Mouse (Mus musculus) cerebellum, postnatal 25 days (tissue): ENCODE results near the gene Krtap5-1.
A peak's percentile ranks its signal among the peaks of the same experiment; 100 is the strongest.
"Not testable (repeated sequence)": the region's sequence is repeated elsewhere in the genome, so short reads cannot be mapped to it uniquely, and the experiment has no call there.

Source experiments
- DNase-seq, 2 experiments: peaks; one replicate each; pipeline ENCODE4 v3.0.0; 2021; ENCODE audit warnings: mixed read lengths in 2 of 2

Krtap5-1 gene

DNA sequence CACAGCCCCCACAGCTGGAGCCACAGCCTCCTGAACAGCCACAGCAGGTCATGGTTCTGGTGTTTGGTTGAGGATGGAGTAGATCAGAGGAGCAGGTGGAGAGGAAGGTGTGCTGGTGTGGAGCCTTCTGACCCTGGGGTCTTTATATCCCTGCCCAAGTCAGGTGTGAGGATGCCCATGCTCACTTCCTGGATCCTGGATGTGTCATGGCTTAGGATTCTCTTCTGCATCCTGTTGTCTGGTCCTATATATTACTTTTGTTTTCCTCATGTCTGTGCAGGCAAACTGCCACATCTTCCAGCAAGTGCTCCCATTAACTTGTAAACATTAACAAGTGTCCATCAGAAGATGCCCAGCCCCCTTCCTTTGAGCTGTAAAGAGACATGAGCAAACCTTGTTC is at the start of gene Krtap5-1:
Krtap5-1 (minus strand) TSS at position 101 of the 400 bp plus-strand sequence.
- DNase-seq: not testable (repeated sequence)

DNA sequence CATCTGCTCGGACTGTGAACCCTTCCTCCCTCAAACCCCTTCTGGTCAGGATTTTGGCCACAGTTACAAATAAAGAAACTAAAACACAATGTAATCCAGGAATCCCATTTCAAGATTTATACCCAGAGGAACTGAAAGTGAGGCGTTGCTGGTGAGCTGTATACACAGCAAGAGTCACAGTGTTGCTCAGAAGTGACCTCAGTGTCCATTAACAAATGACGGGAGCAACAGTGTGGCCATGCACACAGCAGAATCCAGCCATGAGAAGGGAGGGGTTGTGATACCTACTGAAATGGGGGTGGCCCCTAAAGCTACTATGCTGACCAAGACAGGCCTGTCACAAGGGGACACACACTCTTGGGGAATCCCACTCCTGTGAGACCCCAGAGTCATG is 45.3 kb upstream of the Krtap5-1 start:
- DNase-seq: no peak

DNA sequence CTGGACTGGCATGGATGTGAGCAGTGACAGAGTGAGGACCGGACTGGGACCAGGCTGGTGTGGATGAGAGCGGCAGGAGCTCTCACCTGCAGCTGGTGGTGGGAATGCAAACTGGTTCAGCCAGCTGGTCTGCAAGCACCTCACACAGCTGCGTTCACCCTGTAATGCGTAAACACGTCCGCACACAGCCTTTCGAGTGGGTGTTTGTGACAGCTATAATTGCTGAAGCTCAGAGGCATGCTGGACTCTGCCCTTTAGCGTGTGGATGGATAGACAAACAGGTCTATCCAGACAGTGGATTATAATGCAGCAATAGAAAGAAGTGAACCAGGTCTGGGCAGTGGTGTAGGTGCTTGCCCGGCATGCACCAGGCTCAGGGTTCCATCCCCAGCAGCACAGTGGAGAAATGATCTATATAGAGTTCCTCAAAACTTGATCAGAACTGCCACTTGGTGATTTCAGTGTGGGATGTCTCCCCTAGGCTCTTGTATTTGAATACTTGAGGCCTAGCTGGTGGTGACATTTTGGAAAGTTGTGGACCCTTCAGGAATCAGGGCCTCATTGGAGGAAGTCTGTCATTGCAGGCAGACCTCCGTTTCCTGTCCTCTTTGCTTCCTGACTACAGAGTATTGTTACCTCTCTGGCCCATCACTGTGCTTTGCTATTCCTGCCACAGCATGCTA is 44.8 kb upstream of the Krtap5-1 start:
- DNase-seq: no peak

DNA sequence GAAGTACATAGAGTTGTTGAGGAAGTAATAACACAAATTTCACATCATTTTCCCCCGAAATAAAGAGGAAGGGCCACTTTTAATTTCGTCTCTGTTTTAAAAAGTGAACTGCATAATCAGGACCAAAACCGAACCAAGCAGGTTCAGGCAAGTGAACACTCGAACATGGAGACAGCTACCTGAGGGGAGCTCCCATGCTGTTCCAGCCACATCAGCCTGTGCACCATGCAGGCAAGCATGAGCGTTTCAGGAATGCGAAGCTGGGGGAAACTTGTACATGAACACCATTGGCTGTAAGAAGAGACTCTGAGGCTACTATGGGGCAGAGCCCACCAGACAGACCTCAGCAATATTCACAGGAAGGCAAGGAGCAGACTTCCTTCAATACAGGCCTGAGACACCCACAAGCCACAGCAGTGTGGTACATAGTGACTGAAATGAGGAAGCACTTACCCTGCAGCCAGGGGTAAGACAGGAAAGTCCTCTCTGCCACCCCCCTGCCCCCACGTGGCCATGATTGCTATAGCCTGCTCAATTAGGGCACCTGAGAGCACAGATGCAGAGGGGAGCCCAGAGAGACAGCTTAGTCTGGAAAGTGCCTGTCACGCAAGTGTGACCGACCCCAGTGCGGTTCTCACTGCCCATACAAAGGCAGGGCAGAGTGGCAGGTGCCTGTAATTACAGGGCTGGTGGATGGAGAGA is 43.5 kb upstream of the Krtap5-1 start:
- no peak for DNase-seq

DNA sequence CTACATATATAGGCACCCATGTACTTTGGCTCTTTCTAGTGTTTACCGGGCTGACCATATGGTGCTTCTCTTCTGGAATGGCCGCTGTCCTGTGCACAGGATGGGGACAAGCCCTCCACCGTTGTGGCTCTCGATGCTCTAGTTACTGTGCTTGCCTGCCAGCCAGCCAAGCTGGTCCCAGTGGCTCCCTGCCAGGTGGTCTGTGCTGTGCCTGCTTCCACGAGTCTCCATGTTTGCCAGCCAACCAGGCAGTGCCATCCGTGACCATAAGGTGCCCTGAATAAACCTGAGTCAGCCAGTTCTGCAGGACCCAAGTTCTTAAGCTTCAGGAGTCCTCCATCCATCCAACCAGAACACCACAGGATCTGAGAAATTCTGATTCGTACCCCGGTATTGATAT is 38.2 kb upstream of the Krtap5-1 start:
- peak; percentile 84 to 91 for DNase-seq

DNA sequence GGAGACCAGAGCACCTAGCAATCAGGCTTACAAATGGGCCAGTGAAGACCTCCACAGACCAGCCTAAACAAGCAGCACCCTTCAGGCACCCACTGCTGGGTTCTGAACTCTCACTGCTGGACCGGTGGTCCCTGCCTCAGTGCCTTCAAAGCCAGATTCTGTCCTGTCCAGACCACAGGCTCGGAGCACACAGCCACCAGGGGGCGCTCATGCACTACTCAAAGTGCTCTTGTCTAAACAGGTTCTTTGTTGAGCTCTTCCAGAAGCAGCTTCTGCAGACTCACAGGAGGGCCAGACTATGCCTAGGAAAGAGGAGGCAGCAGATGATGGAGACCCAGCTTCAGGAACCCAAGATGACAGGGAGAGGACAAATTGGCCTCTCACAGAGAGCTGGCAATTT is 37.3 kb upstream of the Krtap5-1 start:
- DNase-seq: peak; percentile 92 to 97

DNA sequence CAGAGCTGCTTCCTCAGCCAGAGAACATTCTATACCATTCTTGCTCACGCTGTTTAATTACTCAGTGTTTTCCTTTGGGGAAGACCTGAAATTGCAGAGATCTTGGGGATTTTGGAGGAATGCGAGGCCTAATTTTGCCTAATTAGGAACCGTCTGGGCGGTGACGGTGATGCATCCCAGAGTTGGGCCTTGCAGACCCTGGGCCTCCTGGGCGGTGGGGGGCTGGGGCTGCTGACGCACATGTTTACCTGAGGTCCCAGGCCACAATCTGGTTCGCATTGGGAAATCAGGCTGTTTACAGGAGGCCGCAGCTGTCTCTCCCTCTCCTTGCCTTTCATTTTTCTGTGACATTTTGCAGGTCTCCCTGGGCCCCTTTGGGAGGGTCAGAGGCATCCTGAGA is 35.8 kb upstream of the Krtap5-1 start:
- not testable (repeated sequence) for DNase-seq

DNA sequence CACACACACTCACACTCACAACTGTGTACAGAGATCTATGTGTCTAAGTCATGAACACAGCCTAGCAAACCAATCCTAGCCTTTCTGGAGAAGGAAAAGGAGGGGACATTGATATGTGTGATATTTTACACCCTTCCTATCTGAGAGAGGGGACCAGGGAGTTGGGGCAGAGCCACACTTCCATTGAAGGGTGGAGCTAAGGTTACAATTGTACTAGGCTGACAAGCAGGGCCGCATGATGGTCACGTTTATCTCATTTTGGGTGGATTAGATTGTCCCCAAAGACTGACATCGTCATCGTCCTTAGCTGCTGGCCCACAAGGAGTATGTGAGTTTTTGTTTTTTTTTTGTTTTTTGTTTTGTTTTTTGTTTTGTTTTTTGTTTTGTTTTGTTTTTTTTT is 34.4 kb upstream of the Krtap5-1 start:
- DNase-seq: no peak

DNA sequence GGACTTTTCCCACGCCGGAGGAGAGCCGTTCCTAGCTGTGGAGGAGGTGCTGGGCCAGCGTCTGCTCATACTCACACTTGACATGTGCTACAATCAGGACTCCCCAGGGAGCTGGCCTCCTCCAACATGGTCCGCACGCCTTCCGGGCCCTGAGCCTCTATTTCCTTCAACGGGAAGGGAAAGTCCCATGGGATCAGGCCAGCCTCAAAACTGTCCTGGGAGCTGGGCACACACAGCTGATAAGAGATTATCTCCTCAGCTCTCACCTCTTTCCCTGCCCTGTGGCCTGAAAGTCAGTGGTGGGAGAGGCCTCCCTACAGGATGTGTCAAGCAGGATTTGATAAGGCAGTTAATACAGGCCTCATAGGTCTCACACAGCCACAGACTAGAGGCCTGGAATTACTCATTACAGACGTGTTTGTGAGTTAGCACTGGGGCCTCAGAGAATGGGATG is 33.4 kb upstream of the Krtap5-1 start:
- DNase-seq: peak in 1 of 2 experiments; percentile 16

DNA sequence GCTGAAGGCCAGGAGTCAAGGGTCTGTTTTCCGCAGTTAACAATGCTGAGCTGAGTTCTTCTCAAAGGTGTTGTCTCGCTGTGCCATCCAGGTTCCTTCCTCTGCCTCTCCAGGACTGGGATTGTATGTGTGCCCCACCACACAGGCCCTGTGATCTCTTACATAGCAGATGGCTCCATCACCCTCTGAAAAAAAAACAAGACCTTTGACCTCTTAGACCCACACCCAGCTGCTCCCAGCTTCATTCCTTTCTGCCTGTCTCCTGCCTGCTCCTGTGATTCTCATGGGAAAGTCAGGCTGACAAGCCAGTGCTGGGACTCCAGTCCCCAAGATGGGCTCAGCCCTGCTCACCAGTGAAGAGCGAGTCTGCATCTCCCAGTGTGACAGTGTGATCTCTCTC is 31.6 kb upstream of the Krtap5-1 start:
- no peak for DNase-seq

DNA sequence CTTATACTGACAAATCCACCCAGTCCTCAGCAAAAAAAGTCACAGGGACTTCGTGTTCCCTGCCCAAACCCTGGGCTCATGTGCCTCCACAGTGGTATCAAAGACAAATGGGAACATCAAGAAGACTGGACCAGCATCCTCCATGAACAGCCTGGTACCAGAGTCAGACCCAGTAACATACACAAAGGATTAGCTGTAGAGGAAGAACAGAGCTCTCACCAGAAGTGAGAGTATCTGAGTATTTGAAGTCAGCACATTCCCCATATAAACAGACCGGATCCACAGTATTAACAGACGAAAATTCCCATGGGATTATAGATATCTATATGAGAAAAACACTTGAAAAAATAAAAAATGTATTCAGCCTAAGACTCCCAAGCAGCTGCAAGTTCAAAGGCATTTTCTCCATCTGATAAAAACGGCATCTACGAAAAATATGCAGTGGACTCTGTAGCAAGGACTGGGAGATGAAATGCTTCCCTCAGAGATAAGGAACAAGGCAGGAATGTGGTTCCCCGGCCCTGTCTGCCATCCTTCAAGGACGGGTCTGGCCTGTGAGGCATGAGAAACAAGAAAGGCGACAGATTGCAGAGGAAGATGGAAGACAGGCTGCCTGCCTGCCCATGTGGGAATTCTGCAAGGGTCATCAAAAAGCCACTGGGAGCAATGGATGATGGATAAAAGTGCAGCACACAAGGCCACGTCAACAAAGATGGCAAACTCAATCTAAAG is 30.0 kb upstream of the Krtap5-1 start:
- DNase-seq: no peak

DNA sequence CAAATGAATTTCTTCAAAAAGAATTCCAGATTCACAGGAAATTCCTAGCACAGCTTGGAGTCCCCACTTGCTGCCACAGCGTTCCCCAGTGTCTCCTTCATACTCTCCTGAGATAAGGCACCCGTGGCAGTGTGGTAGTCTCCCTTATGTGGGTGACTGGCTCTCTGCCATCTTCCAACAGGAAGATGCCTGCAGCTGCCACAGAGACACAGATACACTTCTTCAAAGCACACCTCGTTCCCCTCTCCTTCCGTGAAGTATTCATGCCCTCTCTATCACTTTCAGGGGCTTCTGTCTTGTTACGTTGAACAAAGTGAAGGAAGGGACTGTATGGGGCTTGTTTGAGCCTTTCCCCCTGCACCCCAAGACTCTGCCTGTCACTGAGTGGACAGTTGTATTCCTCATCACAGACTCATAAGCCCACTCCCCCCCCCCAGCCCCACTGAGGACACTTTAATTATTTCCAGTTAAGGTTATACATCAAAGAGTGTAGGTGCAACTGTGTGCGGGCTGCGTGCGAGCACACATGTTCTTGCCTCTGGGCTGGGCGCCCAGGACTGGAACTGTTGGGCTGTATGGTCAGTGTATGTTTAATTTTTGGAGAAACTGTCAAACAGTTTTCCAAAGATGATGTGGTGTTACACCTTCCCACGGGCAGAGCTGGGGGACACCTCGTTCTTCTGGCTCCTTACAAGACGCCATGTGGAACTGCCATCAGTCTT is 26.6 kb upstream of the Krtap5-1 start:
- no peak for DNase-seq

DNA sequence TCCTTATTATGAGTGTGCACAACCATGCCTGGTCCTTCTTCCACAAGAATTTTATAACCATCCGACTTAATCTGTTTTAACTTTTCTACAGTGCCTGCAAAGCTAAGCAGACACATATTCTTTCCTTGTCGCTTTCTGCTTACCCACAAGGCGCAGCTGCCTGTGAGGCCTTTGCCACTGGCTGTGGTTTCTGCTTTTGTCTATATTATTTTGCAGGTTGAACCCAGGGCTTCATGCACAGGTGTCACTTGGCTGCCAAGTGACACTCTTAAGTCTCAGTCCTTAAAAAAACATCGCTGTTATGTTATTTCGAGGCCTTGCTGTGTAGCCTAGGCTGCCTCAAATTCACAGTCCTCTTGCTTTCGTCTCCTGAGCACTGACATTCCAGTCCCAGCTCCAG is 25.7 kb upstream of the Krtap5-1 start:
- no peak for DNase-seq

DNA sequence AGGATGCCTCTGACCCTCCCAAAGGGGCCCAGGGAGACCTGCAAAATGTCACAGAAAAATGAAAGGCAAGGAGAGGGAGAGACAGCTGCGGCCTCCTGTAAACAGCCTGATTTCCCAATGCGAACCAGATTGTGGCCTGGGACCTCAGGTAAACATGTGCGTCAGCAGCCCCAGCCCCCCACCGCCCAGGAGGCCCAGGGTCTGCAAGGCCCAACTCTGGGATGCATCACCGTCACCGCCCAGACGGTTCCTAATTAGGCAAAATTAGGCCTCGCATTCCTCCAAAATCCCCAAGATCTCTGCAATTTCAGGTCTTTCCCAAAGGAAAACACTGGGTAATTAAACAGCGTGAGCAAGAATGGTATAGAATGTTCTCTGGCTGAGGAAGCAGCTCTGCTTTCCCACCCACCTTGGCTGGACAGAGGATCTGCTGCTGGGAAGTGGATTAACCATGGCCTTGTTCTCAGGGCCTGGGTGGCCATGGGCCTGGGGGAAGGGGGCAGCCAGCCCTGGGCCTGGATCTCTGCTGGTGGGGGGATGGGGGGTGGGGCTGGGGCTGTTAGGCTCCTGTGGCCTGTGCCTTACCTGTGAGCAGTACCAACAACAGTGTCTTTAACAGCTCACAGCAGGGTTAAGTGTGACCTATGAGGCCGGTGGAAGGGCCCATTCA is 24.9 kb upstream of the Krtap5-1 start:
- DNase-seq: not testable (repeated sequence)

DNA sequence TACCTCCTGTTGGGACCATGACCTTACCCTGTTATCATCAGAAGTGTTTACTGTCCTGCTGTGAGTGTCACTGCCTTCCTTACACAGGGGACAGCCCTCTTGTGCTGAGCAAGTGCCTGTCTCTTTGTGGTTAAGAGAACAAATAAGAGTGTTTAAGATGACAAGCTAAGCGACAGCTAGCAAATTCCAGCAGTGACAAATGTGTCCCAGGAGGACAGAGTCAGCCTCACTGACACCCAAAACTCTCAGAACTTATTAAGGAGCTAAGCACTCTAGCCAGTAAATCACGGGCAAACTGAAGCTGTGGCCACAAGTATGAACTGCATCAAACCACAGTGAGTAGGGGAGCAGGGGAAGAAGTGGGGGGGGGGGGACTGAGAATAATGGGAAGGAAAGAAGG is 24.0 kb upstream of the Krtap5-1 start:
- no peak for DNase-seq

DNA sequence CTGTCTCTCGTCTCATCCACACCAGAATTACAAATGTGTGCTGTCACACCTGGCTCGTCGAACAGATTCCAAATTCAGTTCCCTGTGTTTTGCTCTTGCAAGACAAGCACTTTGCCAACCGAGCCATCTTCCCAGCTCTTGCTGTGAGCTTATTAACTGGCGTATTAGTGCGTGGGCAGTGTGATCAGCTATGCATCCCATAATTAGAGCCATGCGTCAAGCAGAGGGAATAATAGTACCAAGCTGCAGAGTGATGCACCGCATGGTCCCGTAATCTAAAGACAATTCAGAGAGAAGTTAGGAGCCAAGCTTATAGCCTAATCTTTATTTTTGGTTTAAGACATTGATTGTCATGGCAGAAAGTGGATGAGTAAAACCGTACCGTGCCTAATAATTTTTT is 22.2 kb upstream of the Krtap5-1 start:
- no peak for DNase-seq

DNA sequence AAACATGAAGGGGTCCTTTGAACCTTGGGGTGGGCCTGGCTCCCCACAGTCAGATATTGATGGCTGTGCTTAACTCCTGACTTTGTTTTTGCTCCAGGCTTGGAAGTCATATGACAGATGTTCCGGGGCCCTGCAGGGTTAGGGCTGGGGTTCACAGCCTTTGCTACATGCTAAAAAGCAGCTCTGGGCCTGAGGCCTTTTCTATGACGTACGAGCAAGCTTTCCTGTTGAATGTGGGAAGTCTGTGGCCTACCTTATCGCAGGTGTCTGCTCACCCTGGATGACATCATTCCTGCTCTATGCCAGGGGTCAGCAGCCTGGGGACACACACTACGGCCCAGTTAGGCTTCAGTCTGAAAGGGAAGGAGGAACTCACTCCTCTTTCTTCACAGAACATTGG is 20.3 kb upstream of the Krtap5-1 start:
- DNase-seq: no peak

DNA sequence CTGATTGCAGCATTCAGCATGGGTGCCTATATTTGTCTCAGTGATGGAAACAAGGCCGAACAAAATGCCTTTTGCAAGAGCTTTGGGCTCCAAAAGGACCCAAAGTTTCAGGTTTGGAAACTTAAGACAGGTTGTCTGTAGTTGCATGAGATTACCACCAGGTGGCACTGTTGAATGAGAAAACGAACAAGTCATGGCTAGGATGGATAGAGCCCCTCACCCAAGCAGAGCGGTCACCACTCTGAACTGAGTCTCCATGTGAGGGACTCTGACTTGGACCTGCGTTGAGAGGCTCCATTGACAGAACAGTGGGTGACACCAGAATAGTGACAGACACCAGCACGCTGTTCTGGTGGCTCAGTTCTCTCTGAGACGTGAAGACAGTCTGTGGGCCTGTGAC is 19.6 kb upstream of the Krtap5-1 start:
- DNase-seq: peak; percentile 43 to 57

DNA sequence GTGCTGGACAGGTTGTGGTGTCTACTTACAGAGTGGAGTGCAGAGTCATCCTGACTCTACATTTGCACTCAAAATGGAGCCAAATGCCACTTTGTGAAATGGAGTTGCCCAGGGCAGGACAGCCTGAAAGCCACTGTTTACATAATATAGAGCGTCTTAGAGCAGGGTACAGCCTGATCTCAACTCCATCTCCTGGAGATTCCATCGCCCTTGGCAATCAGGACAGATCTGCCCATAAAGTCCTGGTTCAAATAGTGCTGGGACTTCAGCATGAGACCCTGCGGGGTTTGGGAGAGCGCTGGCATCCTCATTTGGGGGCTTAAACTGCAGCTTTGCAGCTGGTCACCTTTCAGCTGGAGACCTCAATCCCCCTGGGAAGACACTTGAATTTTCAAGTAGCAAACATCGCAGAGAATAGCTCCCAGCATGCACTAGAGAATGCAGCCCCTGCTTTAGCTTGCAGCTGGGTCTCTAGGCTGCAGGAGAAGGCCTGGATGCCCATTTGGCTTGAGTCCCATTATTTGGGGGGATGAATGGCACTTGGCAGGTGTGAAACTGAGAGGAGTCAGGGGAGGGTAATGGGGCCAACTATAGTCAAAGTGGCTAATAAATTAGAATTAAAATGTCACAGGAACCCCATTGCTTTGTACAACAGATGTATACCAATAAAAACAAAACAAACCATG is 17.8 kb upstream of the Krtap5-1 start:
- DNase-seq: no peak

DNA sequence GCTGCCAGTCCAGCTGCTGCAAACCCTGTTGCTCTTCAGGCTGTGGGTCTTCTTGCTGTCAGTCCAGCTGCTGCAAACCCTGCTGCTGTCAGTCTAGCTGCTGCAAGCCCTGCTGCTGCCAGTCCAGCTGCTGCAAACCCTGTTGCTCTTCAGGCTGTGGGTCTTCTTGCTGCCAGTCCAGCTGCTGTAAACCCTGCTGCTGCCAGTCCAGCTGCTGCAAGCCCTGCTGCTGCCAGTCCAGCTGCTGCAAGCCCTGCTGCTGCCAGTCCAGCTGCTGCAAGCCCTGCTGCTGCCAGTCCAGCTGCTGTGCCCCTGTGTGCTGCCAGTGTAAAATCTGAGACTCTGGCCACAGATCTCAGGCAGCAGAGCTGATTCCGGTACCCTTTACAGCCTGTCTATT is 7.0 kb upstream of the Krtap5-1 start:
- not testable (repeated sequence) for DNase-seq

DNA sequence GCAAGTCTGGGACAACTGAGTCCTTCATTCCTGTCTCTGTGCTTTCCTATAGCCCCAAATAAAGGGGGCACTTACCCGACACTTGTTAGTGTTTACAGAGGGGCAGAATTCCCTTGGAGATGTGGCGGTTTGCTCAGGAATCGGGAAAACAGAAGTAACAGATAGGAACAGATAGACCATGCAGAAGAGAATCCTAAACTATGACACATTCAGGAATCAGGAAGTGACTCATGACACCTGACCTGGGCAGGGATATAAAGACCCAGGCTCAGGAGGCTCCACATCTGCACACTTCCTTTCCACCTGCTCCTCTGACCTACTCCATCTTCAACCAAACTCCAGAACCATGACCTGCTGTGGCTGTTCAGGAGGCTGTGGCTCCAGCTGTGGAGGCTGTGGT is 6.3 kb upstream of the Krtap5-1 start, which contains the start of gene Krtap5-4:
Krtap5-4 (plus strand) TSS at position 301 of the 400 bp plus-strand sequence.
- DNase-seq: no peak

DNA sequence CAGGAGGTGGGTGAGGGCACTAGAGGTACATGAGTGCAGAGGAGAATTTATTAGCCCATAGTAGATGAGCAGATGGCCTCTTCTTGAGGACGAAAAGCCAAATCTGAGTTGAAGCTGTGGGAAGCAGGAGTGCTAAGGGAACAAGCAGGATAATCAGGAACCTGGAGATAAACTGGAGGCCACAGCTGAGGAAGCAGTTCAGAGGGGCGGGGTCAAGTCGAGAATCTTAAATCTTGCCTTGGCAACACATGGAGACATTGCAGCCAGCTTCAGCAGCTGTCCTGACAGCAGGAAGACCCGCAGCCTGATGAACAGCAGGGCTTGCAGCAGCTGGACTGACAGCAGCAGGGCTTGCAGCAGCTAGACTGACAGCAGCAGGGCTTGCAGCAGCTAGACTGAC is 810 bp downstream of the Krtap5-1 start:
- not testable (repeated sequence) for DNase-seq
